Mouse (Mus musculus): ENCODE results near the gene Cdc42se2.

Gene Cdc42se2

GRCm38 (mm10) chr11:54793173-54793572 is 5.7 kb upstream of the Cdc42se2 start:
- no peak for DNase-seq (ENCODE audit: low spot score in 2 of 2)

GRCm38 (mm10) chr11:54791458-54791857 is 4.0 kb upstream of the Cdc42se2 start:
- DNase-seq (ENCODE audit: low spot score in 2 of 2) = no peak

- peak; percentile 65 to 67 for DNase-seq (ENCODE audit: low spot score in 2 of 2)
These were observed 502 bp downstream of the Cdc42se2 start for GRCm38 (mm10) chr11:54786858-54787487.

GRCm38 (mm10) chr11:54785566-54785965 is 1.9 kb downstream of the Cdc42se2 start:
- no peak for DNase-seq (ENCODE audit: low spot score in 2 of 2)

GRCm38 (mm10) chr11:54784436-54784835 is 3.0 kb downstream of the Cdc42se2 start:
- no peak for DNase-seq (ENCODE audit: low spot score in 2 of 2)

GRCm38 (mm10) chr11:54782253-54782652 is 5.2 kb downstream of the Cdc42se2 start:
- no peak for DNase-seq (ENCODE audit: low spot score in 2 of 2)

- no peak for DNase-seq (ENCODE audit: low spot score in 2 of 2)
These were observed 7.5 kb downstream of the Cdc42se2 start for GRCm38 (mm10) chr11:54779946-54780345.

GRCm38 (mm10) chr11:54778131-54778844 is 9.2 kb downstream of the Cdc42se2 start:
- DNase-seq (ENCODE audit: low spot score in 2 of 2) = peak; percentile 68

GRCm38 (mm10) chr11:54777387-54778130 is 9.9 kb downstream of the Cdc42se2 start:
- no peak for DNase-seq (ENCODE audit: low spot score in 2 of 2)

- no peak for DNase-seq (ENCODE audit: low spot score in 2 of 2)
These were observed 10.6 kb downstream of the Cdc42se2 start for GRCm38 (mm10) chr11:54776735-54777333.

- no peak for DNase-seq (ENCODE audit: low spot score in 2 of 2)
These were observed 11.1 kb downstream of the Cdc42se2 start for GRCm38 (mm10) chr11:54776367-54776701.

- DNase-seq (ENCODE audit: low spot score in 2 of 2) = no peak
These were observed 11.7 kb downstream of the Cdc42se2 start for GRCm38 (mm10) chr11:54775628-54776366.

GRCm38 (mm10) chr11:54774282-54775078 is 13.0 kb downstream of the Cdc42se2 start:
- DNase-seq (ENCODE audit: low spot score in 2 of 2) = peak; percentile 33 to 43

GRCm38 (mm10) chr11:54771549-54771948 is 15.9 kb downstream of the Cdc42se2 start:
- DNase-seq (ENCODE audit: low spot score in 2 of 2) = no peak

GRCm38 (mm10) chr11:54769843-54770242 is 17.6 kb downstream of the Cdc42se2 start:
- DNase-seq (ENCODE audit: low spot score in 2 of 2) = no peak

GRCm38 (mm10) chr11:54768116-54768690 is 19.3 kb downstream of the Cdc42se2 start:
- DNase-seq (ENCODE audit: low spot score in 2 of 2) = no peak

- peak; percentile 35 to 46 for DNase-seq (ENCODE audit: low spot score in 2 of 2)
These were observed 22.7 kb downstream of the Cdc42se2 start for GRCm38 (mm10) chr11:54764759-54765158.

GRCm38 (mm10) chr11:54764026-54764425 is 23.4 kb downstream of the Cdc42se2 start:
- DNase-seq (ENCODE audit: low spot score in 2 of 2) = peak; percentile 66 to 75

GRCm38 (mm10) chr11:54762735-54763134 is 24.7 kb downstream of the Cdc42se2 start:
- no peak for DNase-seq (ENCODE audit: low spot score in 2 of 2)

GRCm38 (mm10) chr11:54757993-54758392 is 29.5 kb downstream of the Cdc42se2 start:
- peak; percentile 79 to 80 for DNase-seq (ENCODE audit: low spot score in 2 of 2)

Measured in spleen, postnatal 36 days (tissue).